Mouse (Mus musculus): ENCODE data around the gene Slc25a4.

The Slc25a4 gene

DNA sequence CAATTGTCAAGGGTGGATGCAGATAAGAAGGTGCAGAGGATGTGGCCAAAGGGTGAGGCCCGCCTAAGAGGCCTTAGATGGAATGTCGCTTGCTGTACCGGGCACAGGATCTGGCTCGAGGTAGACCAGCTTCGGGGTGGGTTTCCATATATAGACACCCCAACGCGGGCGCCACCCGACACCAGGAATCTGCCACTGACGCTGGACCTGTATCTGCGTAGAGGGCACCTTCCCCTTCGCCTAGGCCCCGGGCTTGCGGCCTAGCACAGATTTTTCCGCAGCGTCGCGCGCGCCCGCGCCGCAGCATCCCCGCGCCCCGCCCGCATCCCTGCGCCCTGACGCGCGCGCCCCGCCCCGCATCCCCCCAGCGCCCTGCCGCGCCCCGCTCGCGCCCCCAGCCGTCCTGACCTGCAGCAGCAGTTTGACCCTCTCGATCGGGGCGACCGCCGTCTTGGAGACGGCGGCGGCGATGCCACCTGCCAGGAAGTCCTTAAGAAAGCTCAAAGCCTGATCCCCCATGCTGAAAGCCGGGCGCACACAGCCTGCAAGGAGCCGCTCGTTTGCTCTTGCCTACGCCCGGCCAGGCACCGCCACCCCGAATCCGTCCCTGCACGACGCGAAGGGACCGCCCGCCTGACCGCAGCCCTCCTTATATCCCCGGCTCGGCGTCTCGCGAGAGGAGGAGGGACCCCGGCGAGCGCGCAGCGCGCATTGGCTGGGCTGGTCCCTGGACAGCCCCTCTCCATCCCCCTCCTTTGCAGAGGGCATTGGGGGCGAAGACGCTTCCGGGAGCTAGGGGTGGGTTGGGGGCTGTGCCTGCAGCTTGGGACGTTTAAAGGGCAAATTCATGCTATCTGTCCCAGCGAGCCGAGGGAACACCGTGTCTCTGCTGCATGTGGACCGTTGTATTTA, at the start of gene Slc25a4:
TSS of gene Slc25a4 (minus strand) at position 881 of the 912 bp plus-strand sequence.
- CTCF ChIA-PET = interaction anchor here in 3 of 4 experiments (0.6 to 1.1 kb wide), 5 partner anchors 9 to 406 kb away, joined by 3 to 5 read pairs (median 4); partner anchors contain the start of genes Casp3 (in 1 of the 3) and Primpol (in 1 of the 3)
- POLR2A ChIA-PET = interaction anchor here (0.5 to 5.3 kb wide), 116 partner anchors 8 to 1161 kb away, joined by 3 to 54 read pairs (median 4); partner anchors contain the start of genes Acsl1 (in 3 of the 4), Casp3 (in 3 of the 4), Cenpu (in 3 of the 4) and Primpol (in 3 of the 4)

DNA sequence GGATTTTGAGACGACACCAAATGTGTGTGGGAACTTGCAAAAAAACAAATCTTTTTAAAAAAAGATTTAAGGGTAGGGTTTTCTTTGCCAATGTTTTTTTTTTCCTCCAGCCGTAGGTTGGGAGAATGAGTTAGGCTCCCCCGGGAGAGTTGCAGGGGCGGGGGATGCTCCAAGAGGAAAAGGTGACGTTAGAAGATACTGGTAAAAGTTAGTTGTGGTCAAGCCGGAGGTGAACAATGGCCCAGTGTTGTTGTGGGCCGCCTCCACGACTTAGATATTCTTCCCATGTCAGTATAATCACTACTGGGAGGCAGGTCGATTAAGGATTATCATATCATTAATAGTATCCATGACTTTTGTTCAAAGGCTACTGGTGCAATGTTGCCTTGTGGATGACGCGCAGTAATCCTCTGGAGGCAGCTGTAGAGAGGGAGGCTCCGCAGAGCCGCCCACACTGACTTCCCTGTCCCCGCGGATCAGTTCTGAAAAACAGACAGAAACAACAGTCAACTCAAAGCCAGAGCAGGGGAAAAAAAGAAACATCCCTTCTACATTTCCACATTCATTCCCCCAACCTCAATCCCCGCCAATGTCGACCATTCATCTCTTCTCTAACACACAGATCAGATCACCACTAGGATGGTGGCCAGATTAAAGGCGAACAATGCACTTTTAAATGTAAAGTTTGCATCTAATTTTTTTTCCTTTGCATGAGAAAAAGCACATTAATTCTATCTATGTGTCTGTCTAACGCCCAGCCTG, 47.0 kb upstream of the Slc25a4 start:
- ChIA-PET CTCF (no interaction called here), POLR2A (interaction anchor here in 1 of 4 experiments (0.5 kb wide), 1 partner anchor 361 kb away, joined by 3 read pairs; no protein-coding TSS in a partner anchor)

DNA sequence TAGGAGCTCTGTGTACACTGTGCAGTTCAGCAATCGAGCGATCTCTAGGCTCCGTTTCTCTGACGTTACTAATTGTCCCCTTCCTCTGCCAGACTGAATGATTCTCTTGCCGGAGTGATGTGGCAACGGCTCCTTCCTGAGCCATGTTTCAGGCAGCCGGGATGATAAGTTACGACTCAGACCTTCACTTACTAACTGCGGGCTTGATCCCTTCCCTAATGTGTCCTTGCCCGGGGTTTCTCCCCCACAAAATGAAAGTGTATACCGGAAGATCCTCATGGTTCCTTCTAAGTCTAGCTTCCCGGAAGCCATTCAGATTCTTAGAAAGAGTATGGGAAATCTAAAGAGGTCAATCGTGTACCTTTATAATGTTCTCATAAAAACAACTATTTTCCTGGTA, 41.4 kb upstream of the Slc25a4 start:
- CTCF ChIA-PET = interaction anchor here in 2 of 4 experiments (0.5 to 1.7 kb wide), 6 partner anchors 11 to 434 kb away, joined by 3 to 5 read pairs (median 3); no protein-coding TSS in a partner anchor
- POLR2A ChIA-PET = interaction anchor here in 1 of 4 experiments (1.1 to 1.4 kb wide), 2 partner anchors 41 to 299 kb away, joined by 3 to 7 read pairs; partner anchors contain the start of genes Cenpu and Slc25a4

DNA sequence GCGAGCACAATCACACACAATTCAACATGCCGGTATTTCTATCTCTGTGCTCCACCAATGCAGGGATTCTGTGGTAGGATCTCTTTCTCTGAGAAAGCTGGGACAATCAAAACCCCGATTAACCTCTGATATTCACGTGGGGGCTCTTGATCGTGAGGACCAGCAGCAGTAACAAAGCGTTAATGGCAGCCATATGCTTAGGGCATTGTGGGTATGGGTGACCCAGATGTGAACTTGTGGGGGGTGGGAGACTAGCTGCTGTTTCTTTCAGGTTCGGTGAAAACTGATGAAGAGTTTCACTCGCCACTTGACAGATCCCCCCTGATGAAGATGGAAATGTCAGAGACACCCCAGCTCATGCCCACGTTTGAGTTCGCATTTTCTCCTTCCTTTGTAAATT, 40.5 kb upstream of the Slc25a4 start:
- POLR2A ChIA-PET = interaction anchor here in 1 of 4 experiments (0.8 kb wide), 2 partner anchors 40 to 89 kb away, joined by 3 read pairs; partner anchors contain the start of gene Slc25a4
- CTCF ChIA-PET = interaction anchor here in 2 of 4 experiments (1.7 to 1.9 kb wide), 2 partner anchors 10 kb away, joined by 5 read pairs; no protein-coding TSS in a partner anchor

DNA sequence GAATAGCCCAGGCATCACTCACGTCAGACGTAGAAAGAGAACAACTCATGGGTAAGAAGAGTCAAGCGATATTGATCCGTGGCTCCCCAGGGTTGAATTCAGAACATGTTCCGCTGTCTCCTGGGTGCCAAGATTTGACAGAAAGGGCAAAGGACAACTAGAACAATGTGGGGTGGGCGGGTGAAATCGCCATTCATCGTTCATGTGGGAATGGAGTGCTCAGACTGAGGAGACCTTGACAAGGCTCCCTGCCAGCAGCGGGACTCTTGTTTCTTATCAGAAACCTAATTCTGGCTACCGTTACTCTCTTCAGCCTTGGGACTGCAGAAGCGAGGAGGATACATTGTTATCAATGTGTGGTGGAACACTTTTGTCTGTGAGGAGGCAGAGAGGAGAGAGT, 35.3 kb upstream of the Slc25a4 start:
- POLR2A ChIA-PET = interaction anchor here in 1 of 4 experiments (1.2 kb wide), 1 partner anchor 33 kb away, joined by 3 read pairs; no protein-coding TSS in a partner anchor
- CTCF ChIA-PET = no interaction called here

DNA sequence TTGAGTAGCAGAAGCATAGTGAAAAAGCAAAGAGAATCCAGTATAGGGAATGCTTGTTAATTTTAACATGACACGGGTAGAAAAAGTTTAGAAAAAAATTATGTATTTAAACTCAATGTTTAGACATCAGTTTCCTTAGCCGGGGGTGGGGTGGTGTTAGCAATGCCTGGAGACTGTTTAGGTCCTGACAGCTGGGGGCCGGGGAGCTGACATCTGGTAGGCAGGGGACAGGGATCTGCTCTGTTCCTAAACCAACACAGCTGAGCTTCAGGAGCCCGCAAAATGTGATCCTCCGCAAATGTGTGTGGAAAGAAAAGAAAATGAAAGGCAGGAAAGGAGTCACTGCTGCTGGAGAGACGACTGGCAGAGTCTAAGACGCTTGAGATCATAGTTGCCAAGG, 31.9 kb upstream of the Slc25a4 start:
- CTCF ChIA-PET = interaction anchor here in 1 of 4 experiments (0.7 kb wide), 1 partner anchor 352 kb away, joined by 3 read pairs; no protein-coding TSS in a partner anchor
- POLR2A ChIA-PET = no interaction called here

DNA sequence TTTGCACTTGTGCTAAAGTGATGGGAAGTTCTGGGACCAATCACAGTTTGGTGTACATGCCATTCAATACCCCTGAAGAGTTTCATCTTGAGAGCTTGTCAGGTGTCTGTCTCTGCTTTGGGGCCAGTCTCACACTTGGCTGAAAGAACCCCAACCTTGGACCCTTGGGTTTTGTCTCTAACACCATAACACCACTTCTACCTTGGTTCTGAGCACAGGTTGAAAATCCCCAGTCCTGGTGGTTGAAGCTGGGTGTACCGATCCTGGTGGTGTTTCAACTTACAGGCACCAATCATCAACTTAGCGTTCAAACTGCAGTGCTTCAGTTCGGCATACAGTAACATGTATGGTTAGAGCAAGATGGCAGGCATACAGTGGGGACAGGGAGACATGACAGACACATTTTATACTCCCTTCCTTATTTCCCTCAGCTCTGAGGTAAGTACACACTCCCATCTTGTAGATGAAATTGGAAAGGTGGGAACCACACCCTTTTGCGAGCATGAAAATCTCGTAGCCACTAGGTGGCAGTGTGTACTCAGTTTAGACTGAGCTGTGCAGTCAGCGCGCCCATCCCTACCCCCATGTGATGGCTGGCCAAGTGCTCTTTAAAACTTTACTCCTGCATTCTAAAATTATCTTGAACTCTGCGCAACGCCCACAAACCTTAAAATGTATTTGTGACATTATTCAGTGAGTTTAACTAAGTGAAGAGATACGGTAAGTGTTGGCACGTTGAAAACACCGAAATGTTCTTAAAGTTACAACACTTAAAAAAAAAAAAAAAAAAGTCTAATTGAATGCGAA, 30.7 kb upstream of the Slc25a4 start:
- POLR2A ChIA-PET = interaction anchor here in 2 of 4 experiments (1.5 to 3.1 kb wide), 3 partner anchors 30 to 376 kb away, joined by 6 to 7 read pairs (median 7); partner anchors contain the start of genes Slc25a4 (in 2 of the 2), Casp3 (in 1 of the 2) and Primpol (in 1 of the 2)
- CTCF ChIA-PET = interaction anchor here (0.5 to 1.5 kb wide), 25 partner anchors 9 to 1130 kb away, joined by 3 to 13 read pairs (median 3); partner anchors contain the start of gene Slc25a4 (in 2 of the 4)

DNA sequence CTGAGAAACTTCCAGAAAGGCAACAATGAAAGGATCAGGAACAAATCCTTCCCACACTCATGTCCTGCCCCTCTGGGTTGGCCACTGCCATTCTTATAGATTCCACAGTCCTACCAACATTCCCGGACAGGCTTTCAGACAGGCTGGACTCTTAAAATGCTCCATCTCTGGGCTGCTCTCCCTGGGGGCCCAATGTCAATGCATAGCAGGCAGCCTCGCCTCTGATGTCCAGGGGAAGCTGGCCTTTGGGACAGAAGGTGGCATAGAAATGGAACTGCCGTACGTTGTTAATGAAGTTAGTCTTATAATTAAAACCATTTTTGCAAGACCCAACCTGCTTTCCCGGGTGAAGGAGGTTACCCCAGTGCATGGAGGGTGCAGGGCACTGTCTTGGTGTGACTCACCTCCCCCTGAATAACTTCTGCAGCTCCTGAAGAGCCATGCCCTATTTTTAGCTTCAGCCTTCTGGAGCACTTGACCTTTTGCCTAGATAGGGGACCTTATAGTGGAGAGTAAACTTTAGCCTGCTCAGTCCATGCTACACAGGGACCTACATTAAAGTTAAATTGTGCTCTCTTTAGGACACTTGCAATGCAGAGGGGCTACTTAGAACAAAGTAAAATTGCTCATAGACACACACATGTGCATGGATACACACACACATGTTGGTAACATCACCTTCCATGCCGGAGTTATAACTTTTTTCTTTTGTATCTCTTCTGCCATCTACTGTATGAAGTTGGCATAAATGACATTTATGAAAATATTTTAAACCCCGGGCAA, 25.5 kb upstream of the Slc25a4 start:
- POLR2A ChIA-PET = no interaction called here
- CTCF ChIA-PET = no interaction called here

DNA sequence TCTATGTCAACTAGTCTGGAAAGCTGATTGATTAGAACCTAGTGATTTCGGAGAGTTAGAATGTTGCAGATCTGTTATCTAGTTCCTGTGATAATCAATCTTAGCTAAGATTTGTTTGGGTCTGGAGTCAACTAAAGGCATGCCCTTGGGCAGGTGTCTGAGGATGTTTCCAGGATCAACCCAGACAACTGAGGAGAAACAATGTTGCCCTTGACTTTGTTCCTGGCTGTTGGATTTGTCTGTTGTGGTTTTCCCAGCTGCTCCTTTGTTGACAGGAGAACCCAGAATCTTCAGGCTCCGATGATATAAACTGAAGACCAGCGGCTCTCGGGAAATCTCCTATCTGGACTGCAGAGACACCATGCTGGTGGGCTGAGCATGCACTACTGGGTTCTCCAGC, 23.7 kb upstream of the Slc25a4 start:
- ChIA-PET CTCF (interaction anchor here in 1 of 4 experiments (1.2 kb wide), 1 partner anchor 325 kb away, joined by 3 read pairs; no protein-coding TSS in a partner anchor), POLR2A (interaction anchor here in 1 of 4 experiments (0.6 kb wide), 1 partner anchor 69 kb away, joined by 3 read pairs; no protein-coding TSS in a partner anchor)

DNA sequence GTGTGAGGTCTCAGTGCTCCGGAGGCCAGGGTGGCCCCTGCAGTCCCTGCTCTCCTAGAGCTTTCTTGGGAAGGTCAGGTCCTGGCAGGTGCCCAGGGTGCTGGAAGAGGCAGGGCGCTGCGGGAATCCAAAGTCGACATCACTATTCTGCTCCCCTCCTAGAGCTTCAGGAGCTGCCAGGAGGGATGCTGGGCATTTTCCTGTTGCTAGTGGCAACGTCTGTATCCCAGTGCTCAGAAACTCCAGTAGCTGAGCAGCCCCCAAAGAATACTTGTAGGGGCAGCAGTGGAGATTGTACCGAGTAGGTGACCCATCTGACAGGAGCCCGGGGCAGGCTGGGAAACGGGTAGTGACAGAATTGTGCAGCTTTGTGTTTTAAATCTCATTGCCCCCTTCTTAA, 21.7 kb upstream of the Slc25a4 start:
- CTCF ChIA-PET = interaction anchor here in 2 of 4 experiments (1.1 to 1.7 kb wide), 2 partner anchors 9 kb away, joined by 3 to 5 read pairs; no protein-coding TSS in a partner anchor
- POLR2A ChIA-PET = interaction anchor here in 2 of 4 experiments (1.1 to 1.9 kb wide), 3 partner anchors 18 to 69 kb away, joined by 3 to 9 read pairs (median 5); partner anchors contain the start of gene Slc25a4 (in 1 of the 2)

DNA sequence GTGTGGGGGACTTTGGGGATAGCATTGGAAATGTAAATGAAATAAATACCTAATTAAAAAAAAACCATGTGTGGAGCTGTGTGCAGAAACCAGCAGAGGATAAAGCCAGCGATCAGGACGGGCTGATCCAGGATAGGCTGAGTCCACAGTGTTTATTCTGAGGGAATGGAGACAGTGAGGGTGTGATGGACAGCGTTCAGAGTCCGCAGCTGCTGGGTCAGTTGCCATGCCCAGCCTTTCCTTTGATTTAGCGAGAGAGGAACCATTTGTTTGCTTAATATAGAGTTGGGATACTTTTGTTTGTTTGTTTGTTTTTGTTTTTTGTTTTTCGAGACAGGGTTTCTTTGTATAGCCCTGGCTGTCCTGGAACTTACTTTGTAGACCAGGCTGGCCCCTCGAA, 20.9 kb upstream of the Slc25a4 start:
- POLR2A ChIA-PET = interaction anchor here in 2 of 4 experiments (1.0 to 1.9 kb wide), 2 partner anchors 21 kb away, joined by 4 to 9 read pairs; partner anchors contain the start of gene Slc25a4 (in 2 of the 2)
- CTCF ChIA-PET = interaction anchor here in 2 of 4 experiments (1.1 to 1.7 kb wide), 2 partner anchors 10 kb away, joined by 3 to 5 read pairs; no protein-coding TSS in a partner anchor

DNA sequence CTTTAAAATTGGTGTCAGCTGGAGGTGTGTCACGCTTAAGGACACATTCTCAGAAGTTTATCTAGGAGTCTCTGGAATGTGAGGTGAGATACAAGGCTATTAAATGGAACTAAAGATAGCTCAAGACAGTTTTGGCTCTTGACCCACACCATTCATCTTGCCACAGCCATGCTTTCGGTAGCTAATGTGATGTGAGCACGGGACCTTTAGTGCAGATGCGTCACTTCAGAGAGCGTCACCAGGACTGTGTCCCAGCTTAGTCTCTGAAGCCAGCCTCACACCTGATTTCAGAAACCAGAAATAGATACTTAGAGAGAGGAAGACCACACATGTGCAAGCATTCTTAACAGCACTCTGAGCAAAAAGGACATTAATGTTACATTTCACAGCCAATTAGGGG, 15.5 kb upstream of the Slc25a4 start:
- ChIA-PET CTCF (interaction anchor here in 1 of 4 experiments (0.8 to 1.3 kb wide), 2 partner anchors 14 to 16 kb away, joined by 3 read pairs; no protein-coding TSS in a partner anchor), POLR2A (interaction anchor here in 3 of 4 experiments (0.7 to 2.5 kb wide), 4 partner anchors 16 to 183 kb away, joined by 3 to 8 read pairs (median 5); partner anchors contain the start of gene Slc25a4 (in 2 of the 3))

DNA sequence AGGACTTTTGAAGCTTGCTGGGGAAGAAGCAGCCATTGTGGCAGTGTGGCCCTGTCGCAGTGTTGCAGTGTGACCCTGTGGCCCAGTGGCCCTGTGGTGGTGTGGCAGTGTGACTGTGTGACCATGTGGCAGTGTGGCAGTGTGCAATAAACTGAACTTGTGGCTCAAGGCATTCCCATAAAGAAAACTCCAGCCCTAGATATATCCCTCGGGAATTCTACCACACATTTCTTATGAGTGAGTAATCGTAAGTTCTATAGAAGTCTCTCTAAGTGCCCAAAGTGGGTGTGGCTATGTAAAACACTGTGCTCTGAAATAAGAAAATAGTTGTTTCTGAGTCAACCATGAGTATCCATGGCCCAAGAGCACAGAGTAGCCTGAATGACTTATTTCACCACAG, 14.4 kb upstream of the Slc25a4 start:
- CTCF ChIA-PET = interaction anchor here in 1 of 4 experiments (1.3 kb wide), 1 partner anchor 16 kb away, joined by 3 read pairs; no protein-coding TSS in a partner anchor
- POLR2A ChIA-PET = no interaction called here

DNA sequence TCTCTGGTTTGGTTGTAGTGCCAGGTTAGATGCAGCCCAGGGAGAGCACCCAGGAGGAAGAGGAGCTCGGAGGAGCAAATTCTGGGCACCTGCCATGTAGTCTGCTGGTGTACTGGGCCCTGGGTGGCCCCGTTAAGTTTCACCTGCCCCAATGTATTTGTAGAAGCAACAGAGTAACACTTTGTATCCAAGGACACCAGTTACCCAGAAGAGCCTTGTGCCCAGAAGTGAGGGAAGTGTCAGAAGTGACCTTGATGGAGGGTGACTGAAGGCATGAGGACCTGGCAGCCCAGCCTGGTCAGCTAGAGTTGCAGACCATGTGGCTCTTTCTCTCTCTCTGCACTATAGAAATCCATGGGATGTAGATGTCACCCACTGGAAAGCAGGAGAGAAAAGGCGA, 9.5 kb upstream of the Slc25a4 start:
- CTCF ChIA-PET = no interaction called here

DNA sequence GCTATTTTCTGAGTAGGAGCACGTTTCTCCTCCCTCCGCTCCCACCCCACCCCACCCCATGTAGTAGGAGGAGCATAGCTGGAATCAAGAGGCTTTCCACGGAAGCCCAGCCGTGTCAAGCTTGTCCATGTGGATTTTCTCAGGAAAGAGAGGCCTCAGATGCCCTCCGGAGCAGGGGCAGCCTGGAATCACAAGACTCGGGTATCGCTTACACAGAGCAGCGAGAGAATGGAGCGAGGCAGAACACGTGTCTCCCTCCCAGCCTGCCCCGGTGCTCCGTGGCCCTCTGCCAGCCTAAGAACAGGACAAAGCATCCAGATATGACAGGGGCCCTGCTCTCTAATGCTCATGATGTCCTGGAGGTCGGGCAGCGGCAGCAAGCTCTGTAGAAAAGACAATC, 5.8 kb upstream of the Slc25a4 start:
- POLR2A ChIA-PET = interaction anchor here in 2 of 4 experiments (0.6 to 2.2 kb wide), 4 partner anchors 8 to 53 kb away, joined by 3 to 6 read pairs (median 3); no protein-coding TSS in a partner anchor
- CTCF ChIA-PET = interaction anchor here in 2 of 4 experiments (0.6 to 0.7 kb wide), 3 partner anchors 113 to 752 kb away, joined by 3 to 6 read pairs (median 3); no protein-coding TSS in a partner anchor

More for the DNA sequence above, 9.5 kb upstream of the Slc25a4 start:
- POLR2A ChIA-PET = interaction anchor here in 3 of 4 experiments (0.8 to 2.5 kb wide), 4 partner anchors 9 to 18 kb away, joined by 4 to 11 read pairs (median 6); partner anchors contain the start of gene Slc25a4 (in 3 of the 3)

DNA sequence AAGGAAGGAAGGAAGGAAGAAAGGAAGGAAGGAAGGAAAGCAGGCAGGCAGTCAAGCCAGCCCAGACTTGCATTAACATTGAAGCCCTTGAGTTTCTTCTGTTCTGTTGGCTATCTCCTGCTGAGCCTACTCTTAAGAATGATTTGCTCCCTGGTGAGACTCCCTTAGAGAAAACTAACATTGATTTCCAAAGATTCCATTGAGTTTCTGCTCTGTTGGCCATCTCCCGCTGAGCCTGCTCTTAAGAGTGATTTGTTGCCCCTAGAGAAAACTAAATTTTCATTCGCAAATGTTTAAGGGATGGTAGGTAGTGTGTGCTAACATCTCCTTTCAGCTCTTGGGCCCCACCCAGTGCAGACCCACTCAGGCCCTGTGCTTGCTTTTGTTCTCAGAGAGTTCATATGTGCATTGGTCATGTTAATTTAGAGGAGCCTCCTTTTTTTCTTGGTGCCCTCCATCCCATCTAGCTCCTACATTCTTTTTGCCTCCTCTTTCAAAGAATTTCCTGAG, 2.9 kb upstream of the Slc25a4 start:
- ChIA-PET CTCF (interaction anchor here in 1 of 4 experiments (0.5 kb wide), 1 partner anchor 26 kb away, joined by 3 read pairs; no protein-coding TSS in a partner anchor), POLR2A (interaction anchor here in 2 of 4 experiments (0.9 to 1.4 kb wide), 5 partner anchors 9 to 405 kb away, joined by 3 to 5 read pairs (median 3); partner anchors contain the start of genes Casp3 (in 1 of the 2) and Primpol (in 1 of the 2))

All from embryonic stem cell, embryonic (primary cell).